Mouse (Mus musculus) neural tube, embryonic 10.5 days (tissue): ENCODE data around the gene Foxo4.

ENCODE experiments used
- DNase-seq: peaks from one replicate; pipeline ENCODE4 v3.0.0-alpha.2; 2017; ENCODE audit warnings: low spot score; ENCODE audit errors: extremely low spot score

Gene Foxo4

DNA sequence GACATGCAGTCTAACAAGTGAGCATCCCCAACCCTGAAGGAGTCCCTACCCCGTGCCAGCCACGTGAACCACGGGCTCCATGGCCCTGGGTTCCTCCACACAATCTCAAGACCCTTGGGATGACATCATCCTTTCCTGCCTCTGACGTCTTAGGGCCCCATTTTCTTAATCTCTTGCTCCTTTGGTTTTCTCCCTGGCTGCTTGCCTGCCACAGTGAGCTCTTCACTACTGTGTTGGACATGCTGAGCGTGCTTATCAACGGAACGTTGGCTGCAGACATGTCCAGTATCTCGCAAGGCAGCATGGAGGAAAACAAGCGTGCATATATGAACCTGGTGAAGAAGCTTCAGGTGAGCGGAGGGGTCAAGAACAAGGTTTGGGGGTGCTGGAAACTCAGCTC, 35.8 kb downstream of the Foxo4 start:
- no peak for DNase-seq

DNA sequence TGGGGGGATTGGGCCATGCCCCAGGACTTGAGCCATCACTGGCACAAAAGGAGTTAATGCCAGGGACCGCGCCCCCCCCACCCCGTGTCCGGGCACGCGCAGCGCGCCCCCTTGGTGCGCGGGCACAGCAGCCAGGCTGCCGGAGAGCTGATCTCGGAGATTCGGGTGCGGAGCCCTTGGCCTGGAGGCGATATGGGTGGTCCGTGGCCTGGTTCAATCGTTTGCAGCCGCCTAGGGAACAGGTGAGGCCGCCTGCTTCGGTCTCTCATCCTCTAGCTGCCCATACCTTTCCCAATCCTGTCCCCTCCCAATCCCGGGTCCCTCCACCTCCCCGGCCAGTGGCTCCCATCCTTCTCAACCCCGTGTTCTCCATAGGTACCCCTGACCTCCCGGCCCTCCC, 44.7 kb downstream of the Foxo4 start, which contains the start of gene Nlgn3:
Nlgn3 (plus strand) TSS at position 114 of the 400 bp plus-strand sequence.
- DNase-seq = peak; percentile 26

DNA sequence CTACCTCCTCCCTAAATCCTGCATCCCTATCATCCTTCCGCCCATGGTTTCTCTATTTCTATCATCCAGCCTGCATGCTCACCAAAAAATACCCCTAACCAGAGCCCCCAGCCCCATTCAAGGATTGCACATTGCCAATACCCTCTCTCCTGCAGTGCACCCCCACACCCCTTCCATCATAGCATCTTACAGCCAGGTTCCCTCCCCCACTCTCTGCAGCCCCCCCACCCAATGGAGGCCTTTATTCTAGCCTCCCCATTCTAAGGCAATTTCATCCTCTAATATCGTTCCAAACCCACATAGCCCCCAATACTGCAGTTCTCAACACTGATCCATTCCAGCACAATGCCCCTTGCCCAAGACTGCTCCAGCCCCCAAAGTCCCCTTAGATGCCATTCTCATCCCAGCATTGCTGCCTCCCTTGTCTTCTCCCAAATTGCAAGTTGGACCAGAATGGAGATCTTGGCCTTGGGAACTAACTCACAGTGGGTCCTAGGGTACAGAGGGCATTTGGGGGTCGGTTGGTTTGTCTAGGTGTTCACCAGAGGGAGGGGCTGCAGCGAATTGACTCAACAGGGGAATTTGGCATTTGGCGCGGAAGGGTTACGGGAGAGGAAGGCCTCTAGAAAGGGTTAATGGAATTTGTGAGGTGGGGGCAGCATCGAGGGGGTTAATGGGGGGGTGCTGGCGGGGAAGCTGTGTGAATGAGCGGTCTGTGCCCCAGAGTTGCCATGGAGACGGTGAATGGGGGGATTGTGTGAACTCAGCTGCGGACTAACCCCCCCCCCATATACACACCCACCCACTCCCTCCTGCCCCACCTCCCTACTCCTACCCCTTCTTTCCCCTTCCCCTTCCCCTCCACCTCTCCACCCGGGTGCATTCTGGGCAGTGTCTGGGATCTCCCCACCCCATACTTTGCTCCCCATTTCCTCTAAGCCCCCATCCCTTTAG, 45.4 kb downstream of the Foxo4 start:
- DNase-seq = peak; percentile 27

DNA sequence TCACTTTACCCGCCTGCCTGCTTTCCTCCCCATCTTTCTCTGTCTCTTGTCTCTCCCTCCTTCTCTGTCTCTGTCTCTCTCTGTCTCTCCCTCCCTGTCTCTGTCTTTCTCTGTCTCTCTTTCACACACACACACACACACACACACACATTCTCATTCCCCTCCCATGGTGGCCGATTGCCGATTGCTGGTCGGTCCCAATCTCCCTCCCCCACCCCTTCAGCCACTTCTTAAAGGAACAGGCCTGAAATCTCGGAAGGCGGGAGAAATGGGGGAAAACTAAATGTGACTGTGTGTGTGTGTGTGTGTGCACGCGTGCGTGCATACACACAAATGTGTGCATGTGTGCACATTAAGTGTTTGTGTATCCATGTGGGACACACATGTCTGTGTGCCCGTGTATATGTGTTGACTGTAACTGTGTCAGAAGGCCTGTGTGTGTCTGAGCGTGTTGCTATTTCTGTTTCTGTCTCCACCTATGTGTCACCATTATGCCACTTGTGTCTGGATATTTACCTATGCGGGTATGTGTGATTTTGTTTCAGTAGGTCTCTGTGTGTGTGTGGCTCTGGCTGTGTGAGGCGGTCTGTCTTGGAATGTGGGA, 46.2 kb downstream of the Foxo4 start:
- DNase-seq = peak; percentile 24

DNA sequence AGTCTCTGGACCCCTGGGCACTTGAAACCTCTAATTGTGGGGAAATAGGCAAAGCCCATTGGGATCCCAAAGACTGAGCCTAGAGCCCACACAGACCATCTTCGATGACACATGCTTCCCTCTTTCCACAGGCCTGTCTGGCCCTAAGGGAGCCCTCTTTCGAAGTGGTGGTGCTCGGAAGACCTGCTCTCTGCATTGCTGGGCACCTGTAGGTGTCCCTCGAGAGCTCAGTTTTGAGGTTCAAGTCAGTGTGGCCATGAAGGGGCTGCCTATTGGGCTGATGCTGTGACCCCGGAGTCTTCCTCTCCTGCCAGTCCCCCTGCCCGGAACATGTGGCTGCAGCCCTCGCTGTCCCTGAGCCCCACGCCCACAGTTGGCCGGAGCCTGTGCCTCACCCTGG, 47.3 kb downstream of the Foxo4 start:
- DNase-seq = no peak

DNA sequence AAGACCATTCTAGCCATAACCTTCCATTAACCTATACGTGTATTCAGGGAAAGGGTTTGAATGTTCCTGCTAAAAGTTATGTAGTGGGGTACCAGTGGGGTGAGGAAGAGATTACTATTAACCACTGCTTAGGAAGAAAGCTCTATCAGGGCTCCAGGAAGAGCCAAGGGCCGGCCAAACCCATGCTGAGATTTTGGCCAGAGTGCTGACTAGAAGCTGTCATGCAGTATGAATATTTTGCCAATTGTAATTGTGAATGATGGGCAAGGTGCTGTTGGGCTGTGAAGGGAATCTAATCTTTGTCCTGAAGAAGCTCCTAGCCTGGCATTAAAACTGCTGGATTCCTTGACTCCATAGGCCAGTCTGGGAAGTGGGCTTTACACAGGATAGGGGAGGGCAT, 50.3 kb downstream of the Foxo4 start:
- no peak for DNase-seq

DNA sequence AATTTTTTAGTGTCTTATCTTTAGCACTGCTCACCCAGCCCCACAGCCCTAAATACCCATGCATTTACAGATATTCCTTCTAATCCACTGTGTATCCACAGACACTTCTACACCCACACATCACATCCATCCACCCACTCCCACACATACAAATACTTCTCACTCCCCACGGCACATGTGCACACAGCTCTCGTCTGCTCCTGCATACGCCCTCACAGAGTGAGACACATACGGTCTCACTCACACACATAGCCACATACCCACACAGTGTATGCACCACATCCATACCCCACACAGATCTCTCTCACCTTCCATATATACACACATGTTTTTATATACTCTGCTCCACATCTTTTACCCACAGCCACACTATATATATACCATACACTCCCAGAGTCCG, 55.0 kb downstream of the Foxo4 start:
- DNase-seq = no peak
